Mouse (Mus musculus) urinary bladder, postnatal 14 days (tissue): ENCODE measurements at regions not wholly inside any gene's neighbourhood (a gene's known extent, or its start where the extent isn't known, plus 50 kb on each side); places are given as distances from the start of the nearest gene placed in this dataset.
A peak's percentile ranks its signal among the peaks of the same experiment; 100 is the strongest.

ENCODE experiments used
- DNase-seq: peaks from one replicate; pipeline ENCODE4 v3.0.0; 2021; ENCODE audit warnings: low spot score

DNA sequence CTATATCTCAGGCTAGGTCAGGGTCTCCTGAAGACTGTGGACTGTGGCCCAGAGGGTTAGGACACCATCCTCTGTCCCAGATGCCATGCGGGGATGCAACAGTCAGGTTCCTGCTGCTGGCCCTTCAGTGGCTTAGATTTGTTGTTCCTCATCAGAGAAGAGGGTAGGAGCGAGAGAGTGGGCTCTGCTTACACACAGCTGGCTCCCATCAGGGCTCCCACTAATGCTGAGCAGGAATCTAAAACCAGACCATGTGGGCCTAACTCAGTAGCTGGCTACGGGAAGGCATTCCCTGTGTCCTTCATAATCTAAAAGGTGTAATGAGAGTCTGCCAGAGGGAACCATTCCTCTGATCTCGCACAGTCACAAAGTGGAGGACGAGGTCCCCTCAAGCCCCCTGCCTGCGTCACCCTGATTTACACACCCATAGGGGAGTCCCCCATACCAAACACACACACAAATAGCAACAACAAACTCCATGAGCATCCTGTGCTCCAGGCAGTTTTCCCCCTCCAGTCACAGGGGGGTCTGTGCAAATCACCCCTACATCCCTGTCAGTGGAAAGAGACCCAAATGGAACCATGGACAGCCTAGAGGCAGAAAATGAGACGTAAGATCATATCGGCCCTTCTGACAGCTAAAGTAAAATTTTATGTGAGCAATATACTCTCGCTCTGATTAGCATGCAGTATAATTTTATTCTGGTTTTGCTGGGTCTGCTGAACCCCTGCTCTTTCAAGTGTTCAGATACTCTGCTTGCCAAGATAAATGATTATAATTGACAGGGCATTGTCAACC, 234.8 kb downstream of the 3110018I06Rik start:
- DNase-seq = no peak

DNA sequence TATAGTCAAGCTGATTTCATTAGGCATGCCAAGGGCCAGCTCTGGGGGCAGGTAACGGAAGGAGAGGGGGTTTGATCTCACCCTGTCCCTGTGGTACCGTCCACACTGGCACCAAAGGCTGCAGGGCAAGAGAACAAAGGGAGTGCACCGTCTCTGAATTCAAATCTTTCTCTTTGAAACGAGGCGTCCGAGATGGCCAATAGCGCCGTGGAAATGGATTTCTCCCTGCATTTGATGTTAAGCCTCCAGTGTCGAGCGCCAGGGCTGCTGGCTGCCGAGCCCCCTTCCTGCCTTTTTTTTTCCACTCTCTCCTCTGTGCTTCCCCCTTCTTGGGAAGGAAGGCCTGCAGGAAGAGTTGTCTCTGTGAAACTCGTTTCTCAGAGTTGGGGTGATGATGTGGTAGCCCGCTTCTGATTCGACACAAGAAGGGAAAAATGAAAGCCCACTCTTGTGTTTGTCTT, 235.5 kb downstream of the 3110018I06Rik start:
- DNase-seq = no peak

DNA sequence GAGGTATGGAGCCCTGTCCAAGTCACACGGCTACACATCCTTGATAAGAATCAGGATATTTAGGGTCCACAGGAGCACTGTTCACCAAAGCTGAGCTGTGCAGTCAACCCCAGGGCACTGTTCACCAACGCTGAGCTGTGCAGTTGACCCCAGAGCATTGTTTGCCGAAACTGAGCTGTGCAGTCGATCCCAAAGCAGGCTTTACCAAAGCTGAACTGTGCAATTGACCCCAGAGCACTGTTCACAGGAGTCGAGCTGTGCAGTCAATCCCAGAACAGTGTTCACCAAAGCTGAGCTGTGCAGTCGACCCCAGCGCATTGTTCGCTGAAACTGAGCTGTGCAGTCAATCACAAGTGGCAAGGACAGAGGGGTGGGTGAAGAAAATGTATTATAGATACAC, 236.0 kb downstream of the 3110018I06Rik start:
- no peak for DNase-seq

DNA sequence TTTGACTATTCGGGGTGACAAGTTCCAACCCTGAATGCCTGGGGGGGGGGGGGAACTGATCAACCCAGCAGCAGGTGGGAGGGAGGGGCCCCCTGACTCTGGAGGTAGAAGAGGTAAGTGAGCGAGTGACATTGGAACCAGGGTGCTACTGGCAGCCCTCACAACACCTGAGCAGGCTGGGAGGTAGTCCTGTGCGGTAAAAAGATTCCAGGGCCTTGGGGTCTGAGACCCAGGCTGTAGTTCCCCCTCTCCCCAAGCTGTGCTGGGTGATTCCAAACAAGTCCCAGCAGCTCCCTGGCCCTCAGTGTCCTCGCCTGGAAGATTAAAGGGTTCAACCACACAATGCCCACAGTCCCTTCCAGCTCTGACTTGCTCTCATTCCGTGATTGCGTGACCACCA, 240.4 kb downstream of the 3110018I06Rik start:
- DNase-seq = no peak

DNA sequence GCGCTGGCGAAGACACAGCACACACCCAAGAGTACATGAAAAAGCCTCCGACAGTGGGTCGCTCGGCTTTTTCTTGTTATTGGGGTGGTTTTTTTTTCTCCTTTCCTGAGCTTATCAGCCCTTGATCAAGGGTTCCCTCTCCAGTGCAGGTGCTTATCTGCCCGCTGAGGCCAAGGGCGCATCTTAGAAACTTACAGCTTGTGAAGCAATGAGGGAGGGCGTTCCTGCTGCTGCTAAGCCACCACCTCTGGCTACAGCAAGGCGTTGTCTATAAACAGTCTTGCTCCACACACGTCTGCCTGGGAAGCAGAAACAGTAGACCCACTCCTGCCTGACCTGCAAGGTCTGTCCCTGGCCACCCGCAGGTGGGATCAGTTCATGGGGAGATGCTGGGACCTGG, 240.9 kb downstream of the 3110018I06Rik start:
- no peak for DNase-seq

DNA sequence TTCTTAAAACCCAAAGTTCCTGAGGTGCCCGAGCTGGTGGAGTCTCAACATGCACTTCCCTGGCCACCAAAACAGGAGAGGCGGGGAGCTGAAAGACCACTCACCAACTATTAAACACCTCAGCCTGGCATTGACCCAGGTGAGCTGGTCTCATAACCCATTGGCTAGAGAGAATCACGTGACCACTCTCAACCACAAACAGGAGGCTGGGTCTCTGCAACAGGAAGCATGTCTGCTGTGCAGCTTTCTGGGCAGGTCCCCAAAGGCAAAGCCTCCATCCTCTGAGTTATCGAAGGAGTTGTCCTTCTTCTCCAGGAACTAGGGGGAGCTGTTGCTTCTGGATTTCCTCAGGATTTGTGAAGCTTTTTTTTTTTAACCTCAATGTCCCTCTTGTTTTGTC, 242.5 kb downstream of the 3110018I06Rik start:
- no peak for DNase-seq

DNA sequence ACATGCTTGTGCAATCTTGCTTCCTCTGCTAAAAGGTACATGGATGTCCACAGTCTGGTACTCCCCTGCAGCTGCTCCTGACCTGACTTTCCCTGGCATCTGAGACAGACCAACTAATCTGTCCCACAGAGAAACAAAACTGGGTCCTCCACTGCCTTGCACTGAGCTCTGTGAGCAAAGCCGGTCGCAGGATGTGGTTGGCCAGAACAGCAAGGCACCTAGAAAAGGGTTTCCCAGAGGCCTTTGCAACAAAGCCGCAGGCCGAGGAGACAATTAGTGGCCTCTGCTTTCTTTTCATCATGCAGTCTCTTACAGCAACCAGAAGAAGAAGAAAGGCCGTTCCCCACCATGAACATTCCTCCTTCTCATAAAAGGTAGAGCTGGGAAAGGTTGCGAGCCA, 246.1 kb downstream of the 3110018I06Rik start:
- DNase-seq = no peak

DNA sequence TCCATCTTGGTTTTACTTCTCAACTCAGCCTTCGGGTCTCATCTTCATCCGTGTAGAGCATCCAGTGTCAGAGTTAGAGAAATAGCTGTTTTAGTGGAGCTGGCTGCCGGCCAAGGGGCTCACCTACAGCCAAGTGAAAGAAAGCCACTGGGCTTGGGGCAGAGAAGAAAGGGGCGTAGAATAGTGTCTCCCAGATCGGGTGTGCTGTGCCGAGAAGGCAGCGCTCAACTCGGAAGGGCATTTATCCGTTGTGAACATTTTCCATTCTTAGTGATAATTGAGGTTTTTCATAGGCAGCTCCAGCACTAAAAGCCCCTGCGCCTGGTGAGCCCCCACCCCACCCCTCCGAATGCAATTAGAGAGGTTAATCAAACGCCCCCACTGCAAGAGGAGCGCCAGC, 254.2 kb downstream of the 3110018I06Rik start:
- no peak for DNase-seq

DNA sequence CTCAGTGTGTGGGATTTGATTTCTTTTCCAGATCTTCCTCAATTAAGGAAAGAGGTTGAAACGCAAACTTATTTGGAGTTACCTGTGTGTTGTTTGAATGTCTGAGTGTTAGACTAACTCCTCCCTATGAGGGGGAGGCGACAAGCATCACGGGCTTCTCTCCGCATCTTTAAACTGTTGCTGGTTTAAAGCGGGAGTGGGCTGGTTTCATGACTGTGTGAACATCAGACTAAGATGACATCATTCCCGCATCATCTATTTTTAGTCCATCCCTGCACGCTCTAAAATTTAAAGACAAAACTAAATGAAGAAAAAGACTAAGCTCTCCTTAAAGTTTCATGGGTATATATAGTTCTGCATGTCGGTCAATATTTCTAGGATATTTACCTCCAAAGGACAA, 256.4 kb downstream of the 3110018I06Rik start:
- DNase-seq = no peak

DNA sequence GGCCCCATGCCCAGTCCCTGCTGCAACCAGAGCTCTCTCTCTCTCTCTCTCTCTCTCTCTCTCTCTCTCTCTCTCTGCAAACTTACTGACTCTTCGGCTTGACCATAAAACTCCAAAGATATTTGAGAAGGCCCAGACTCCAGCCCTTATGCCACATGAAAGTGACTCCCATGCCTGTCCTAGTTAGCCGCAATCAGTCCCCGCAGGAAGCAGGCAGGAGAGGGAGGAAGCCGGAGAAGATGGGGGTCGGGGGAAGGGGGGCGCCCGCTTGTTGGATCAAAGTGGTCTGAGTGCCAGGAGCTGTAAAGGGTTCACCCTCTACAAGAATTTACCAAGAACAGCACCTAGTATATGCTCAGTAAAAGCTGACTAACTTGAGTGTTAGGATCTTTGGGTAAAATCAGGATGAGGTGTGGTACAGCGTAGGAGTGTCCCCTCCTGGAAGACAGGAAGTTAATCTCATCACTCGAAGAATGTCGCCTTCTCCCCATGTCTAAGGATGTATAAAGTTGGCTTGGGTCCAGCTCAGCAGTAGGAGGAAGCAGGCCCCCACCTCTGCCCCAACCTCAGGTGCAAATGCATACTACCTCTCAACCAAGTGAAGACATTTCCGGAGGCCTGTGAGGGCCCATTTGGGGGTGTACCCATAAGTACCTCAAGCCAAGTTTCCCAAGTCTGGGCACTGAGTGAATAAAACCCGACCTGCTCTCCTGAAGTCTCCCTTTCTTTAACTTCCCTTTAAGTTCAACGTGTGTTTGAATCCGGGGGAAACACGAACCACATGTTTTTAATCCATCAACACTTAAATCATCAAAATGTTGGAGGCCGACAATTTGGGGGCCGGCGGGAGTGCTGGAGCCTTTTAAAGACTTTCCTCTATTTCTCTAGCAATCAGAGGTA, 254.7 kb downstream of the Bcl11b start:
- DNase-seq = no peak

DNA sequence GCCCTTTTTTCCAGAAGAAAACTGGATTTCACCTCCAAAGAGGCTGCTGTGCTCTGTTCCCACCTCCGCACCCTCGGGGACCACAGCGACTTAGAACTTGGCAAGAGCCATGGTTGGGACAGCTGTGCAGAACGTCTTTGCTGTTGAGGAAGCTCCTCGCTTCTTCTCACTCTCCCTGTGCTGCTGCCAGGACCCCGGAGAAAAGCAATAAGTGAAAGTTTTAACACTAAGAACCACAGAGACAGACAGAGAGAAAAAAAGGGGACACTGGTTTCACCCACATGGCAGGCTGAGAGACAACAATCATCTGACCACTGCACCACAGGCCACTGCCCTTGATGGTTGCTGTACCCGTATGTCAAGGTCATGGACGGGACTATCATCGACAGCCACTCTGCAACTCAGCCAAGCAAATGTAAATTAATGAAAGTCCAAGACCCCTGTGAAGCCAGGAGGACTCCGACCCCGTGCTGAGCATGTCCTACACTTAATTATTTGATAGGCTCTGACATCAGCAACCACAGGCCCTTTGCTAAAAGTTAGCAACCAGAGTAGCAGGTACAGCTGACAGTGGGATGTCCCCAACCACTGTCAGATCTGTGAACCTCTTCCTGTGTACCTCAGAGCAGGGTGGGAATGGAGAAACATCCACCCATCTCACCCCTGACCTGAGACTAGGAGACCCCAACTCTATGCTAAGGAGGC, 253.9 kb downstream of the Bcl11b start:
- no peak for DNase-seq

DNA sequence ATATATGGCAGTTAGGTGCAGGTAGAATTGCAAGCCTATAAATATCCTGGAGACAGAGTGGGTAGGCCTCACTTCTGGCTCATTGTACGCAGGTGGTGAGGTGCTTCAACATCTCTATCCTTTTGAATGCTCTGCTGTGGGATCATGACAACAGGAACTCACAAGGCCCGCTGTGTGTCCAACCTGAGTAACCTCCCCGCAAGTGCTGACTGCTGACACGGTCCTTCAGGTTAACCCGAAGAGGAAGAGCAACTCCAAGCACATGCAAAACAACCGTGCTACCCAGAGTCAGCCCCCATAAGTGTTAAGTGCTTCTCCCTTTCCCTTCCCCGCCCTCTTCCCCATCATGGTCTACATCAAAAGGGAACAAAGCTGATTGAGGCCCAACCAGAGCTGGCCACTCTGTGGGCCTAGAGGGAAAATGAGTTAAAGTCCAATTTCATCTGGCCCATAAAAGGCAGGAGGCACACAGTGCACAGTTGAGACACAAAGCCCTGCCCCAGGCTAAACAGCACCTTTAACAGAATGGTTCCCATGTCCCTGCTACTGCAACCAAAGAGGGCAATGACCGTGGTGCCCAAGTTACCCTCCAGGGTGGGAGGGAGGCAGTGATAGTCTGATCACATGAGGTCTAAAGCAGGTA, 253.0 kb downstream of the Bcl11b start:
- no peak for DNase-seq

DNA sequence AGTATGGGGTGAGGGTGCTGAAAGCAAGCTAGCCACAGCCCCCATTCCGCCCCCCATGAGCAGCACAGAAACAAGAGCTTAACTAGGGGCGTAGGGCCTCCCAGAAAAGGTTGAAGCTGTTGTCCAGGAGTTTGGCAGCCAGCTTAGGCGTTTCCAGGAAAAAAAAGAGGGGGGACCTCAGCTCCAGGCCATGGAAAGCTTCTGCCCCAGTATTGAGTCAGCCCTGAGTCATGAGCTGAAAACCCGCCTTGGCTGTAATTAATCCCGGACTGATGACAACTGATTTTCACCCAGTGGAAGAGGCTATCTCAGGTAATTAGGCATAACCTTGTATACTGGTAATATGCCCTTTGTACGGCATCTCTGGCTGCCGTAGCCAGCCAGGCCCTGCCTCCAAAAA, 251.3 kb downstream of the Bcl11b start:
- DNase-seq = peak; percentile 50

DNA sequence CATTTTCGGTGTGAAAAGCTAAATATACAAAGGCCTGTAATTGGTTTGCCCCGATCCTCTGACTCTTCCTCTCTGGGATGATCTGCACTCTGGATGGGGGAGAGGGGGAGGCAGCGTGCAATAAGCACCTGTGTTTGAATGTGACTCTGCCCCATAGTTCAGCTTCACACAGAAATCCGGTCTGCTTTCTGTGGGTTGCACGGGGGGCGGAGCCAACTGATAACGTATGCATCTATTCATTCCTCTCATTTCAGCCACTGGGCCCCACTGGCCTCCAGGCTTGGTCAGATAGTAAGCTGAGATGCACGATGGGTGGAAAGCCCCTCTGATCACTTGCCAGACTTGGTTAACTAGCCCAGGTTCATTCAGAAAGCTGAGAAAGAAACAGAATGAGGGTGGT, 250.8 kb downstream of the Bcl11b start:
- DNase-seq = peak; percentile 42

DNA sequence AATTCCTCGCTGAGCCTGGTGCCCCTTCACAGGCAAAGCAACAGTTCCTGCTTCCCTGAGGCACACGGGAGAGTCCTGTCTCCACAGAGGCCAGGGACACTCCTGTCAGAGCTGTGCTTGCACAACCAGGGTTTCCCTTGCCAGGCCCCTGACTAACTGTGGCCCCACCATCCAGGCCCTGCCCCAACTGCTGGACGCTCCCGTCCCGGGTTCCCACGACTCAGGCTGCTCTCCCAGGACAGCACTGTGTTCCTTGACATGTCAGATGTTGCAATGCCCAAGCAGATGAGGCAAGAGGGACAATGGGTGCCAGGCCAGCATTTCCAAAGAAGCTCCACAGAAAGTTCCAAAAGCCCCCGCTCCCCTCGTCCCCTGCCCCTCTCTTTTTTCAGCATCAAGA, 250.4 kb downstream of the Bcl11b start:
- peak; percentile 66 for DNase-seq

DNA sequence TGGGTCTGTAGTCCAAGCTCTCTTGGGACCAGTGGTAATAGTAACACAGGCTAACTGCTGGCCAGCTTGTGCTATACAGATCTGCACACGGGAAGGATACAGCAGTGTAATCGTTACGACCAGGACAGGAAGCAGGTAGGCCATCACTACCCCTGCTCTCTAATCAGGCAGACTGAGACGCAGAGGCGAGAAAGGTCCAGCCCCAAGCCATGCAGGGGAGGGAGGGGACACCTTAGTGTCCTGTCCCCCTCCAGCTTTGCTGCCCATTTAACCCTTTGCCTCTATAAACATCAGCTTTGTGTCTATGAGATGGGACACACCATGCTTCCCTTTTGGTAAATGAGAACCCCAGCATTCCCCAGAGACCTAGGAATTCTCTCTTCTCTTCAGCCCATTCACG, 249.9 kb downstream of the Bcl11b start:
- no peak for DNase-seq

DNA sequence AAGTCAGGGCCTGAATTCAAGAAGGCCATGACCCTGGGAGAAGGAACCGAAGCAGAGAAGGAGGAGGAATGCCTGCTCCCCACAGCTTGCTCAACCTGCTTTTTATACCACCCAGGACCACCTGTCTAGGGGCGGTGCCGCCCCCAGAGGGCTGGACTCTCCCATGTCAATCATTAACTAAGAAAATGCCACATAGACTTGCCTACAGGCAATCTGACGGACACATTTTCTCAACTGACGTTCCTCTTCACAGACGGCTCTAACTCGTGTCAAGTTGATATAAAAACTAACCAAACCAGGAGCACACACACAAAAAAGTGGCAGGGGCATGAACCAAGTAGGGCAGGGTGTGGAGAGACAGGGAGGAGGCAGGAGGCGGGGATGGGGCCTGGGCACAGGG, 248.5 kb downstream of the Bcl11b start:
- DNase-seq = no peak

DNA sequence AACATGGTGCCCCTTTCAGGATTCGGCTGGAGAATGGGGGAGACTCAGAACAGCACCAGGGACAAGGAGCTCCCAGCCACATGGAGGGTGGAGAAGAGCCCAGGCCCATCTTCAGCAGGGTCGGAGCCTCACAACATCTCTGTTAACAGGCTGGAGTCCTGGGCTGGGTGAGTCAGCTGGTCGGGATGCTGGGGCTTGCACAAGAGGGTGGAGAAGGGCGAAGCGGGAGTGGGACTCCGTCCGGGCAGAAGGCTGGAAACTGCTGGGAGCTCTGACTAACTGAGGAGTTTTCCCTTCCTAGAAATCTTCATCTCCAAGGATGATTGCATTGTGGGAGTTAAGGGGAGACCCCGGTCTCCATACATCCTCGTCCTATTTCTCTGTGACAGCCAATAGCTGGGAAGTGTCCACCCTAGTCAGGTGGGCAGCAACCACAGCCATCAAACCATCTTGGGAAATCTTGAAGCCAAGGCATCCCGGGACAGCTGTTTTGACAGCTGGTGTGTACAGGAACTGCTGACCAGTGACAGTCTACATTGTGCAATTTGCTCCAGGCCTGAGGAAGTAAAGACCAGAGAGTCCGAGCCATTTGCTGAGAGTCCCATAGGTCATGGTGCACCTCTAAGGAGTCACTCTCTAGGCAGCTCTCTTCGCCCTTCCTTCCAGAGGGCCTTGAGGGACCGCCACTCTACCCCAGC, 247.4 kb downstream of the Bcl11b start:
- peak; percentile 65 for DNase-seq

DNA sequence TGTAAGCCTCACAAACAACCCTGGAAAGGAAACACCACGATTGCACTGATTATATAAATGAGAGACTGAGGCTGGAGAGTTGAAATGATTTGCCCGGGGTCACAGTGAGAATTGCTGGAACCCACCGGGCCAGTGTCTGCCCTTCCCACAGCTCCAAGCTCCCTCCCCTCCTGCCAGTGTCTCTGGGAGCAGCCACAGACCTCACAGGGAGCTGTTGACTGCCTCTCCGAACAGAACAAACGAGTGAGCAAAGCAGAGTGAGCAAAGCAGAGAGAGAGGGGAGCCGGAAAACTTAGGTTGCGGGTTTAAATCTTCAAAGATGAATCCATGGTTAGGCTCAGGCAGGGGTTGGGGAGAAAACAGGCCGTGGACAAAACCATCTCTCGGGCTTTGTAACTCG, 246.2 kb downstream of the Bcl11b start:
- DNase-seq = no peak

DNA sequence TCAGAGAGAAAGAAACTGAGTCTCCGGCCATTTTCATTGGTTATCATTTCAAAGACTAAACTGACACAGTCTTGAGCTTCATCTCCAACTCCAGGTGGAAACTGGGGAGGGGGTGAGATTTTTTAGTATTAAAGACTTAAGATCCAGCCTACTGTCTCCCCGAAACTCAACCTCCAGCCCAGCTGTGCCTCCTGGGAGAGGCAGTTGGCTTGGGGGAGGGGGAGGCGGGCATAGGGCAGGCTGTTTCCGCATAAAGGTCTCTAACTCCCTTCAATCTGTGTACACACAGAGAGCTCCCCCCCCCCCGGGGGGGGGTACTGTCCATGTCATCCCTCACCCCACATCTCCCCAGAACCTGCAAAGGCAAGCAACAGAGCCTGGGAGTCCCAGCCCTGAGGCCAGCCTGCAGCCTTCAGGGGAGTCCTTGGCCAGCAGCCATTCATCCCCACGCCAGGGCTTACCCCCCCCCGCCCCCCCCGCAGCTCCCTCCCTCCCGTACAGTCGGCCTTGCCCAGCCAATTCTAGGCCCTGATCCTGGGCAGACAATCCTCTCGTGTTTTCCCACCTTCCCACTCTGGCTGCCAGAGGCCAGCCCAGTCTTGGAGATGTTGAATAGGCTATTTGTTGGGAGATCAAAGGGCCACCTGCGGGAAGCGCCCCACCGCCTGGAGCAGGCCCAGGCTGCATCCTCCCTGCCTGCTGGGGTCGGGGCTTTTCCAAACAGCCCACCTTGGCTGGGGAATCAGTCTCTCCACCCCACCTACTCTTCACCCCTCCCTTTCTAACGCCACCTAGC, 245.2 kb downstream of the Bcl11b start:
- no peak for DNase-seq

DNA sequence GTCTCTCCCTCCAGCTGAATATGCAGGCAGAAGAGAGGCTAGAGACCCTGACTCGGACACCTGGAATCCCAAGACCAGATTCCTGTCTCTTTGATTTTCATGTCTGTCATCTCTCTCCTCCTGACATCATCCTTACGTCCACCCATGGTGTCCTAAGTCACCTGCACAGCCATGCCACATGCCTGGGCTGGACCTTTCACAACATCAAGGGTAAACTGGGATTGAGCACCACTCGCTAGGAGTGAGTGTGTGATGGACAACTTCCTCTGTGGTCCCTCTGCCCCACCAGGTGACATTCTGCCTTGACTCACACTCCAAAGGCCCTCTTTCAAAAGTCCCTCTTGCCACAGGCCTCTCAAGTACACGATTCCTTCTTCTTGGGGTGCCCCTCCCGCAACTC, 244.1 kb downstream of the Bcl11b start:
- no peak for DNase-seq
